Mouse (Mus musculus) ES-Bruce4 (cell line): ENCODE measurements at regions not wholly inside any gene's neighbourhood (a gene's known extent, or its start where the extent isn't known, plus 50 kb on each side); places are given as distances from the start of the nearest gene placed in this dataset.
A peak's percentile ranks its signal among the peaks of the same experiment; 100 is the strongest.

Source experiments
- H3K27ac ChIP-seq: 2 replicates; pipeline ENCODE4 v1.5.1; 2012; ENCODE audit warnings: low read length, inconsistent platforms; ENCODE audit not compliant: insufficient read depth
- H3K27me3 ChIP-seq: 2 replicates; pipeline ENCODE4 v1.6.1; 2012; ENCODE audit warnings: mild to moderate bottlenecking, low read length, inconsistent platforms; ENCODE audit not compliant: control insufficient read depth, poor library complexity, insufficient read depth, severe bottlenecking
- H3K36me3 ChIP-seq: 2 replicates; pipeline ENCODE4 v1.6.1; 2012; ENCODE audit warnings: inconsistent platforms, mild to moderate bottlenecking, low read length, moderate library complexity; ENCODE audit not compliant: control insufficient read depth, poor library complexity, insufficient read depth, severe bottlenecking
- H3K4me1 ChIP-seq: one replicate; pipeline ENCODE4 v1.8.1; 2011; ENCODE audit warnings: low read length; ENCODE audit not compliant: control insufficient read depth, insufficient read depth
- H3K4me3 ChIP-seq: 2 replicates; pipeline ENCODE4 v1.5.1; 2011; ENCODE audit warnings: low read depth, mild to moderate bottlenecking, low read length
- H3K9ac ChIP-seq: 2 replicates; pipeline ENCODE4 v1.6.1; 2012; ENCODE audit warnings: low read depth, mild to moderate bottlenecking, inconsistent platforms; ENCODE audit not compliant: poor library complexity, severe bottlenecking
- H3K9me3 ChIP-seq: replicated peaks from 2 replicates; pipeline ENCODE4 v1.6.1; 2012; ENCODE audit warnings: mild to moderate bottlenecking, low read length, inconsistent platforms; ENCODE audit not compliant: control insufficient read depth, poor library complexity, insufficient read depth, severe bottlenecking
- CTCF ChIP-seq: IDR thresholded peaks from one replicate; pipeline ENCODE4 v1.8.1; 2011; ENCODE audit warnings: low read depth, low read length
- EP300 ChIP-seq: IDR thresholded peaks from 2 replicates; pipeline ENCODE4 v1.6.1; 2011; ENCODE audit warnings: low read depth, low read length; ENCODE audit not compliant: insufficient read depth
- POLR2A ChIP-seq: IDR thresholded peaks from one replicate; pipeline ENCODE4 v1.8.1; 2011; ENCODE audit warnings: low read length; ENCODE audit not compliant: insufficient read depth

GRCm38 (mm10) chr10:14333344-14333743 is 212.1 kb downstream of the Adgrg6 start:
- Histone ChIP-seq H3K4me1 (no peaks in the 10 kb centered on the region), H3K27me3 (no peaks in the 10 kb centered on the region; the same call in 1 of the 2 replicates), H3K9ac (no peak overlapping the region), H3K4me3 (no peak overlapping the region), H3K27ac (no peak overlapping the region), H3K36me3 (no peaks in the 10 kb centered on the region), H3K9me3 (no peaks in the 10 kb centered on the region)
- TF ChIP-seq CTCF, result no peak
- no peak for TF ChIP-seq POLR2A
- no peak for TF ChIP-seq EP300

GRCm38 (mm10) chr10:14332688-14333117 is 212.8 kb downstream of the Adgrg6 start:
- Histone ChIP-seq H3K27me3 (no peaks in the 10 kb centered on the region; the same call in 1 of the 2 replicates), H3K9me3 (no peaks in the 10 kb centered on the region), H3K4me1 (no peaks in the 10 kb centered on the region), H3K36me3 (no peaks in the 10 kb centered on the region), H3K9ac (no peak overlapping the region), H3K4me3 (no peak overlapping the region), H3K27ac (no peak overlapping the region)
- TF ChIP-seq CTCF, result no peak
- no peak for TF ChIP-seq EP300
- no peak for TF ChIP-seq POLR2A

GRCm38 (mm10) chr10:14328846-14329245 is 216.6 kb downstream of the Adgrg6 start:
- Histone ChIP-seq H3K4me1 (no peaks in the 10 kb centered on the region), H3K27me3 (no peaks in the 10 kb centered on the region; the same call in 1 of the 2 replicates), H3K9me3 (no peaks in the 10 kb centered on the region), H3K36me3 (no peaks in the 10 kb centered on the region), H3K9ac (no peak overlapping the region), H3K4me3 (no peak overlapping the region), H3K27ac (no peak overlapping the region)
- no peak for TF ChIP-seq EP300
- TF ChIP-seq POLR2A, result no peak
- TF ChIP-seq CTCF, result no peak

- Histone ChIP-seq H3K27me3 (no peaks in the 10 kb centered on the region; the same call in 1 of the 2 replicates), H3K4me1 (no peaks in the 10 kb centered on the region), H3K9ac (no peak overlapping the region), H3K9me3 (no peaks in the 10 kb centered on the region), H3K36me3 (no peaks in the 10 kb centered on the region), H3K27ac (no peak overlapping the region), H3K4me3 (no peak overlapping the region)
- TF ChIP-seq EP300 (no peak), POLR2A (no peak), CTCF (no peak)
These were observed 219.2 kb downstream of the Adgrg6 start for GRCm38 (mm10) chr10:14326229-14326628.

- Histone ChIP-seq H3K9ac (no peak overlapping the region), H3K4me1 (no peaks in the 10 kb centered on the region), H3K9me3 (no peaks in the 10 kb centered on the region), H3K4me3 (no peak overlapping the region), H3K27ac (no peak overlapping the region), H3K36me3 (no peaks in the 10 kb centered on the region), H3K27me3 (no peaks in the 10 kb centered on the region)
- TF ChIP-seq EP300, result no peak
- peak; percentile 42 for TF ChIP-seq CTCF
These were observed 224.0 kb downstream of the Adgrg6 start for GRCm38 (mm10) chr10:14321503-14321902.

GRCm38 (mm10) chr10:14315232-14315631 is 230.2 kb downstream of the Adgrg6 start:
- Histone ChIP-seq H3K4me3 (no peak overlapping the region), H3K27ac (no peak overlapping the region), H3K4me1 (no peaks in the 10 kb centered on the region)

More at GRCm38 (mm10) chr10:14315232-14315631, 230.2 kb downstream of the Adgrg6 start:
- TF ChIP-seq CTCF, result no peak
- TF ChIP-seq EP300, result no peak
- TF ChIP-seq POLR2A, result no peak
- Histone ChIP-seq H3K9me3 (no peaks in the 10 kb centered on the region), H3K36me3 (no peaks in the 10 kb centered on the region), H3K27me3 (no peaks in the 10 kb centered on the region), H3K9ac (no peak overlapping the region)
